Mouse (Mus musculus) megakaryocyte, embryonic 14.5 days (primary cell): ENCODE measurements at regions not wholly inside any gene's neighbourhood (a gene's known extent, or its start where the extent isn't known, plus 50 kb on each side); places are given as distances from the start of the nearest gene placed in this dataset.

ENCODE experiments used
- H3K27me3 ChIP-seq: replicated peaks from 2 replicates; pipeline ENCODE3; 2012; ENCODE audit warnings: inconsistent platforms
- H3K36me3 ChIP-seq: replicated peaks from 2 replicates; pipeline ENCODE3; 2012; ENCODE audit warnings: low read length, inconsistent platforms, mixed read lengths
- H3K4me1 ChIP-seq: 2 replicates; pipeline ENCODE4 v1.6.1; 2012; ENCODE audit warnings: inconsistent platforms
- H3K4me3 ChIP-seq: replicated peaks from 2 replicates; pipeline ENCODE3; 2012; ENCODE audit warnings: moderate library complexity, mild to moderate bottlenecking, inconsistent platforms
- H3K9me3 ChIP-seq: 2 replicates; pipeline ENCODE4 v1.6.1; 2012; ENCODE audit warnings: inconsistent platforms
- FLI1 ChIP-seq: IDR thresholded peaks from 2 replicates; pipeline ENCODE4 v1.6.1; 2012; ENCODE audit warnings: low read length, inconsistent platforms, mixed read lengths
- GATA1 ChIP-seq: IDR thresholded peaks from 3 replicates; pipeline ENCODE4 v1.6.1; 2012; ENCODE audit warnings: mixed read lengths, low read length, inconsistent platforms, borderline replicate concordance

DNA sequence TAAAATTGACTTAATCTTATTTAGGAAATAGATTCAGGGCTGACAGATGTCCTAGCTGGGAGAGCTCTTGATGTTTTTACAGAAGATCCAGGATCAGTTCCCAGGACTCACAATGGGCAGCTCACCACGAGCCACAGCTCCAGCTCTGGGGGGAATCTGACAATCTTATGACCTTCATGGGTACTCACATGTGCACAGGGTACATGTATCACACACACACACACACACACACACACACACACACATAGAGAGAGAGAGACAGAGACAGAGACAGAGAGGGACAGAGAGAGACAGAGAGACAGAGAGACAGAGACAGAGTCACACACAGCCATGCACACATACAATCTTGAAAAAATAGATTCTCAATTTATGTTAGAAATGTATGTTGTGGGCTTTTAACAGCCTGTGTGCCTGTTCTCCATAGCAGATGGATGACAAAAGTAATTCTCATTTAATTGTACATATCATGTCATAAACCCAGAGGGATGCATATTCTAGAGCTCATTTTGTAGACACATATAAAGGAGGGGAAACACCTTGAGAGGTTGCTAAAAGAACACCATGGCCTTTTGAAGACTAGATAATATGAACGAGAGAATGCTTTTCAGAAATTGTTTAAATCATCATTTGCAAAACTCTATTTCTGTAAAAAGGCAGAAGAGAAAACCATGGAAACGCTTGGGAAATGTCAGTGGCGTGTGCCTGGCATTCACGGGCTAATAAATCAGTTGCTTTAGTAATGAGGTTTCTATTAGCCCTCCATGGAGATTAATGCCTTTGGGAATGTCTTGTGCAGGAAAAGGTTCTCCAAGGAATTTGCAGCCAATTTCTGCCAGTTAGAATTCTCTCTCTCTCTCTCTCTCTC, 538.3 kb downstream of the Fat4 start:
- H3K4me1 ChIP-seq: no peaks in the 10 kb centered on the region
- no peaks in the 10 kb centered on the region for H3K9me3 ChIP-seq
- TF ChIP-seq FLI1: no peak
- TF ChIP-seq GATA1: no peak
- H3K27me3 ChIP-seq: no peaks in the 10 kb centered on the region
- H3K4me3 ChIP-seq: no peak overlapping the region
- no peaks in the 10 kb centered on the region for H3K36me3 ChIP-seq

DNA sequence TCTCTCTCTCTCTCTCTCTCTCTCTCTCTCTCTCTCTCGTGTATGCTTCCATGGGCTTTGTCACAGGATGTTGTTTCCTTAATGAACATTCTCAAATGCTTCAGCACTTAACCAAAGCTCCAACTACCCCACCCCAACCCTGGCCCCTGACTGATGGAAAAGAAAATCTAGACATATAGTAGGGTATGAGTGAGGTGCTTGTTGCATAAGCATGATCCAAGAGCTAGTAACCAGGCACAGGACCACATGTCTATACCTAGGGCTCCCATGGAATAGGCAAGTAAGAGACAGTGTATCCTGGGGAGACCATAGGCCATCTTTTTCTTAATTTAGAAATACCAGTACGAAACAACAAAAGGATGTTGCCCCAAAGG, 538.9 kb downstream of the Fat4 start:
- Histone ChIP-seq H3K36me3 (no peaks in the 10 kb centered on the region), H3K4me1 (no peaks in the 10 kb centered on the region), H3K9me3 (no peaks in the 10 kb centered on the region), H3K4me3 (no peak overlapping the region), H3K27me3 (no peaks in the 10 kb centered on the region)
- TF ChIP-seq GATA1 (no peak), FLI1 (no peak)

GRCm38 (mm10) chr3:39443328-39443727, 556.6 kb downstream of the Fat4 start:
- no peaks in the 10 kb centered on the region for H3K27me3 ChIP-seq
- no peaks in the 10 kb centered on the region for H3K4me1 ChIP-seq
- no peak for TF ChIP-seq FLI1
- TF ChIP-seq GATA1: no peak
- no peaks in the 10 kb centered on the region for H3K36me3 ChIP-seq
- no peak overlapping the region for H3K4me3 ChIP-seq
- H3K9me3 ChIP-seq: no peaks in the 10 kb centered on the region

DNA sequence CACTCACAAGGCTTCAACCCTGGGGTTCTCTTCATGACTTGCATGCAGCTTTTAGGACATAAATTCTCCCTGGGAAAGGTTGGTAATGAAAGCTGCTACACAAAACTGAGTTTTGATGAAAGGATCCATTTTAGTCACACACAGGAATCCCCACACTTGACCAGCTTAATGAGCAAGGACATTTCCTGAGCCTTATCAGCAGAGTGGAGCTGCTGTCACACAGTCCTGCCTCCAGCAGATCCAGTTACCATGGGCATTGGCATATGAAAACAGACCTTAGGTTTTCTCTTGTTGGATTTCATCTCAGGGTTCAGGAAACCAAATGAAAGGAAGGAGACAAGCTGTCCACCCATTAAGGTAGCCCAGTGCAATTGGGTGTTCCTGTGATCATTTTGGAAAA, 568.9 kb downstream of the Fat4 start:
- Histone ChIP-seq H3K4me1 (no peaks in the 10 kb centered on the region), H3K4me3 (no peak overlapping the region), H3K27me3 (no peaks in the 10 kb centered on the region), H3K36me3 (no peaks in the 10 kb centered on the region), H3K9me3 (peaks cover 6% of the 10 kb centered on the region; the same call in 1 of the 2 replicates)
- TF ChIP-seq GATA1 (no peak), FLI1 (no peak)

DNA sequence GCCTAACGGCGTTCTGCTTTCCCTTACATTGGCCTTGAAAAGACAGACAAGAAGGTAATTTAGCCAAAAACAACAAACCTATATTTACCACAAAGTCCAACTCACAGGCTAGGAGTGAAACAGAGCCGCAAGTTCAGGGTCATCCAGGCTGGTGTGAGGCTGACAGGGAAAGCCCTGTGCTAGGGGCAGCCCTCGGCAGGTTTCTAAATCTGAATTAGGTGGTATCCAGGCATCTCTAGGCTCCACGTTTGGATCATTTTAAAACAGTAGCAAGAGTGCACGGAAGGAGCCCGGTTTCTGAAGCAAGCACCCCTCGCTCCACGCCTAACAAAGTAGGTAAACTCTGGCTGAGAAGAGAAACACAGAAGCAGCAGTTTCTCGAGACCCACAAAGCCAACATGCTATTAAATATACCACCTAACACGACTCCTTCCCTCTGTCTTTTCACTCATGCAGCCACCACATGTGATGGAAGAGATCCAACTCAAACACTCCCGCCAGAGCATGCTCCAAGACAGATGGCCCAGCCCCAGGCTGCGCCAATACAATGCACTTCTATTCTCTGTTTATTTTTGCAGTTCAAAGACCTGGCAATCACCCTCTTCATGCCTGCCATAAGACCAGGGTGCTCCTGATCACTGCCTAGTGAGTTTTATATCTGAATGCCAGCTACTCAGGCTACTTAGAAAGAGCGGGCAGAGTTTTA, 573.6 kb downstream of the Fat4 start:
- no peaks in the 10 kb centered on the region for H3K36me3 ChIP-seq
- H3K4me1 ChIP-seq: no peaks in the 10 kb centered on the region
- H3K4me3 ChIP-seq: no peak overlapping the region
- H3K9me3 ChIP-seq: peaks cover 11% of the 10 kb centered on the region; the same call in 1 of the 2 replicates
- H3K27me3 ChIP-seq: no peaks in the 10 kb centered on the region
- TF ChIP-seq FLI1: no peak
- TF ChIP-seq GATA1: no peak

GRCm38 (mm10) chr3:39461561-39461960, 574.8 kb downstream of the Fat4 start:
- no peaks in the 10 kb centered on the region for H3K27me3 ChIP-seq

GRCm38 (mm10) chr3:39465811-39466210, 579.1 kb downstream of the Fat4 start:
- Histone ChIP-seq H3K9me3 (peaks cover 18% of the 10 kb centered on the region), H3K4me3 (no peak overlapping the region), H3K27me3 (no peaks in the 10 kb centered on the region), H3K4me1 (no peaks in the 10 kb centered on the region), H3K36me3 (no peaks in the 10 kb centered on the region)
- no peak for TF ChIP-seq FLI1
- TF ChIP-seq GATA1: no peak

More at GRCm38 (mm10) chr3:39461561-39461960, 574.8 kb downstream of the Fat4 start:
- H3K9me3 ChIP-seq: peaks cover 12% of the 10 kb centered on the region; the same call in 1 of the 2 replicates
- TF ChIP-seq FLI1 (no peak), GATA1 (no peak)
- H3K36me3 ChIP-seq: no peaks in the 10 kb centered on the region
- no peaks in the 10 kb centered on the region for H3K4me1 ChIP-seq
- no peak overlapping the region for H3K4me3 ChIP-seq

- Histone ChIP-seq H3K9me3 (peaks cover 10% of the 10 kb centered on the region), H3K27me3 (no peaks in the 10 kb centered on the region), H3K4me1 (no peaks in the 10 kb centered on the region), H3K4me3 (no peak overlapping the region), H3K36me3 (no peaks in the 10 kb centered on the region)
- TF ChIP-seq GATA1 (no peak), FLI1 (no peak)
Measured at GRCm38 (mm10) chr3:39489392-39489791, 602.7 kb downstream of the Fat4 start.

DNA sequence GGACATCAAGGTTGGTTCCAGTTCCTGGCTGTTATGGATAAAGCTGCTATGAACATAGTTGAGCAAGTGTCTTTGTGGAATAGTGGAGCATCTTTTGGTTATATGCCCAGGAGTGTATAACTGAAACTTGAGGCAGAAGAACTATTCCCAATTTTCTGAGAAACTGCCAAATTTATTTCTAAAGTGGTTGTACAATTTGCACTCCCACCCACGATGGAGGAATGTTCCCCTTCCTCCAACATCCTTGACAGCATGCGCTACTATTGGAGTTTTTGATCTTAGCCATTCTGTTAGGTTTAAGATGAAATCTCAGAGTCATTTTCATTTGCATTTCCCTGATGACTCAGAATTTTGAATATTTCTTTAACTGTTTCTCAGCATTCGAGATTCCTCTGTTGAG, 607.6 kb downstream of the Fat4 start:
- Histone ChIP-seq H3K4me3 (no peak overlapping the region), H3K9me3 (peaks cover 9% of the 10 kb centered on the region), H3K4me1 (no peaks in the 10 kb centered on the region), H3K36me3 (no peaks in the 10 kb centered on the region), H3K27me3 (no peaks in the 10 kb centered on the region)
- TF ChIP-seq FLI1: no peak
- TF ChIP-seq GATA1: no peak

DNA sequence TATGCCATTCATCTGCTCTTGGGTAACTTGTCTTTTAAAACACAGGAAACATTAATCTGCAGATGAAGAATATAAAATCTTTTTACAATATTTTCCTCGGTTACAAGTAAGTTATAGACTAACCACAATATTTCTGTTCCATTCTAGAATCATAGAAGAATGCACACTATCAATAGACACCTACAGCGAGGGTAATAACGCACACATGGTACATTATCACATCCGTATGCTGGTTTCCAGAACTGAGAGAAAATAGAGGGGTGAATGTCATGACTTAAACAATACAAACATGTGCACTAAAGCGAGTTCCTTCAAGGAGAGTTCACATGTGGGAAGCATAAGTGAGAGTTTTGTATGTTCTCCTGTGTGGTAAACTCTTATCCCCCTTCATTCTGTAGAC, 641.3 kb downstream of the Fat4 start:
- H3K4me1 ChIP-seq: no peaks in the 10 kb centered on the region
- H3K36me3 ChIP-seq: no peaks in the 10 kb centered on the region
- no peak for TF ChIP-seq FLI1
- no peak for TF ChIP-seq GATA1
- no peaks in the 10 kb centered on the region for H3K27me3 ChIP-seq
- no peak overlapping the region for H3K4me3 ChIP-seq
- H3K9me3 ChIP-seq: peaks cover 5% of the 10 kb centered on the region; the same call in 1 of the 2 replicates
